Mouse (Mus musculus): ENCODE measurements around the gene Rmi1. TPM values are rescaled to one million over a fixed set of nuclear protein-coding genes. Genes with fewer than 3 reads are reported as not detected.

Rmi1 gene
- polyA plus RNA-seq, 1 experiment, result 16.8 TPM

- Histone ChIP-seq H3K27me3 (ENCODE audit: control insufficient read depth, insufficient read depth, low read length) (no peaks in the 10 kb centered on the region), H3K27ac (ENCODE audit: insufficient read depth, low read length) (no peak overlapping the region), H3K4me1 (ENCODE audit: control insufficient read depth, insufficient read depth, low read length) (no peaks in the 10 kb centered on the region), H3K4me3 (replicated peaks; ENCODE audit: insufficient read depth, low read depth, low read length) (no peak overlapping the region)
- no peak for TF ChIP-seq CTCF (IDR thresholded peaks at IDR 0.05; ENCODE audit: borderline replicate concordance, insufficient read depth, low read depth, low read length)
- WGBS, result 59% methylated on average over 1 of the region's 1 CpGs
- no peak for DNase-seq
These were observed 34.4 kb upstream of the Rmi1 start for GRCm38 (mm10) chr13:58367641-58368040.

GRCm38 (mm10) chr13:58368835-58369234 lies 33.2 kb upstream of the Rmi1 start:
- H3K27ac ChIP-seq (ENCODE audit: insufficient read depth, low read length), result no peak overlapping the region
- TF ChIP-seq CTCF (IDR thresholded peaks at IDR 0.05; ENCODE audit: borderline replicate concordance, insufficient read depth, low read depth, low read length) (no peak), POLR2A (IDR thresholded peaks at IDR 0.05; ENCODE audit: borderline replicate concordance, insufficient read depth, low read length) (no peak)
- no peak for DNase-seq
- 63% methylated on average over 4 of the region's 4 CpGs for WGBS
- no peaks in the 10 kb centered on the region for H3K27me3 ChIP-seq (ENCODE audit: control insufficient read depth, insufficient read depth, low read length)
- H3K4me1 ChIP-seq (ENCODE audit: control insufficient read depth, insufficient read depth, low read length), result no peaks in the 10 kb centered on the region
- no peak overlapping the region for H3K4me3 ChIP-seq (replicated peaks; ENCODE audit: insufficient read depth, low read depth, low read length)

- WGBS, result 82% methylated on average over 5 of the region's 5 CpGs
- Histone ChIP-seq H3K4me3 (replicated peaks; ENCODE audit: insufficient read depth, low read depth, low read length) (no peak overlapping the region), H3K27ac (ENCODE audit: insufficient read depth, low read length) (no peak overlapping the region), H3K4me1 (ENCODE audit: control insufficient read depth, insufficient read depth, low read length) (no peaks in the 10 kb centered on the region), H3K27me3 (ENCODE audit: control insufficient read depth, insufficient read depth, low read length) (no peaks in the 10 kb centered on the region)
- DNase-seq, result no peak
- TF ChIP-seq POLR2A (IDR thresholded peaks at IDR 0.05; ENCODE audit: borderline replicate concordance, insufficient read depth, low read length) (no peak), CTCF (IDR thresholded peaks at IDR 0.05; ENCODE audit: borderline replicate concordance, insufficient read depth, low read depth, low read length) (no peak)
These were observed 29.5 kb upstream of the Rmi1 start for GRCm38 (mm10) chr13:58372278-58373152.

- DNase-seq, result no peak
- no peaks in the 10 kb centered on the region for H3K27me3 ChIP-seq (ENCODE audit: control insufficient read depth, insufficient read depth, low read length)
- H3K4me3 ChIP-seq (replicated peaks; ENCODE audit: insufficient read depth, low read depth, low read length), result no peak overlapping the region
- no peaks in the 10 kb centered on the region for H3K4me1 ChIP-seq (ENCODE audit: control insufficient read depth, insufficient read depth, low read length)
- TF ChIP-seq CTCF (IDR thresholded peaks at IDR 0.05; ENCODE audit: borderline replicate concordance, insufficient read depth, low read depth, low read length), result no peak
- no peak for TF ChIP-seq POLR2A (IDR thresholded peaks at IDR 0.05; ENCODE audit: borderline replicate concordance, insufficient read depth, low read length)
- no peak overlapping the region for H3K27ac ChIP-seq (ENCODE audit: insufficient read depth, low read length)
- WGBS, result 88% methylated on average over 2 of the region's 2 CpGs
These were observed 28.9 kb upstream of the Rmi1 start for GRCm38 (mm10) chr13:58373153-58373470.

GRCm38 (mm10) chr13:58384371-58384770 lies 17.7 kb upstream of the Rmi1 start:
- H3K4me1 ChIP-seq (ENCODE audit: control insufficient read depth, insufficient read depth, low read length), result no peaks in the 10 kb centered on the region
- no peak for DNase-seq
- 38% methylated on average over 11 of the region's 11 CpGs for WGBS
- no peaks in the 10 kb centered on the region for H3K27me3 ChIP-seq (ENCODE audit: control insufficient read depth, insufficient read depth, low read length)
- H3K4me3 ChIP-seq (replicated peaks; ENCODE audit: insufficient read depth, low read depth, low read length), result peak overlapping the region; percentile 71
- H3K27ac ChIP-seq (ENCODE audit: insufficient read depth, low read length), result no peak overlapping the region
- TF ChIP-seq POLR2A (IDR thresholded peaks at IDR 0.05; ENCODE audit: borderline replicate concordance, insufficient read depth, low read length) (no peak), CTCF (IDR thresholded peaks at IDR 0.05; ENCODE audit: borderline replicate concordance, insufficient read depth, low read depth, low read length) (no peak)

- DNase-seq, result peak; percentile 41 to 61
- H3K27ac ChIP-seq (ENCODE audit: insufficient read depth, low read length), result no peak within 1 kb of the TSS
These were observed 17.1 kb upstream of the Rmi1 start, which contains the start of gene 2210016F16Rik for GRCm38 (mm10) chr13:58384779-58385546. 2210016F16Rik (minus strand) TSS chr13:58385225.

GRCm38 (mm10) chr13:58385547-58385920 lies 16.5 kb upstream of the Rmi1 start:
- no peaks in the 10 kb centered on the region for H3K4me1 ChIP-seq (ENCODE audit: control insufficient read depth, insufficient read depth, low read length)
- H3K4me3 ChIP-seq (replicated peaks; ENCODE audit: insufficient read depth, low read depth, low read length), result peak overlapping the region; percentile 71
- WGBS, result 85% methylated on average over 7 of the region's 7 CpGs
- H3K27me3 ChIP-seq (ENCODE audit: control insufficient read depth, insufficient read depth, low read length), result no peaks in the 10 kb centered on the region
- DNase-seq, result no peak
- TF ChIP-seq CTCF (IDR thresholded peaks at IDR 0.05; ENCODE audit: borderline replicate concordance, insufficient read depth, low read depth, low read length) (no peak), POLR2A (IDR thresholded peaks at IDR 0.05; ENCODE audit: borderline replicate concordance, insufficient read depth, low read length) (no peak)
- H3K27ac ChIP-seq (ENCODE audit: insufficient read depth, low read length), result no peak overlapping the region

More at GRCm38 (mm10) chr13:58384779-58385546, 17.1 kb upstream of the Rmi1 start, which contains the start of gene 2210016F16Rik:
- TF ChIP-seq CTCF (IDR thresholded peaks at IDR 0.05; ENCODE audit: borderline replicate concordance, insufficient read depth, low read depth, low read length) (no peak), POLR2A (IDR thresholded peaks at IDR 0.05; ENCODE audit: borderline replicate concordance, insufficient read depth, low read length) (no peak)
- 2% methylated on average over 80 of the region's 80 CpGs for WGBS
- H3K4me1 ChIP-seq (ENCODE audit: control insufficient read depth, insufficient read depth, low read length), result no peaks in the 10 kb centered on the region
- H3K4me3 ChIP-seq (replicated peaks; ENCODE audit: insufficient read depth, low read depth, low read length), result peak within 1 kb of the TSS; percentile 71
- no peaks in the 10 kb centered on the region for H3K27me3 ChIP-seq (ENCODE audit: control insufficient read depth, insufficient read depth, low read length)

All from cerebellum, adult 2 months (tissue).